Mouse (Mus musculus) lung, embryonic 16.5 days (tissue): ENCODE measurements around the gene Lhx4. TPM values are rescaled to one million over a fixed set of nuclear protein-coding genes. Genes with fewer than 3 reads are reported as not detected.

ENCODE experiments used
- ATAC-seq: fragments of 200-750 bp; cut with Nextera tagmentation; 2 replicates; pipeline ENCODE4 v1.8.0; 2017; ENCODE audit warnings: low read depth, mild to moderate bottlenecking, moderate library complexity
- H3K27ac ChIP-seq: fragments of 300-500 bp; sonication (generic); 2 replicates; pipeline ENCODE4 v1.5.1; 2014; ENCODE audit warnings: mild to moderate bottlenecking, control low read depth, low read length
- H3K27me3 ChIP-seq: fragments of 300-500 bp; sonication (generic); 2 replicates; pipeline ENCODE4 v1.6.1; 2014; ENCODE audit warnings: low read depth, low read length, mixed read lengths; ENCODE audit not compliant: control insufficient read depth, insufficient read depth
- H3K36me3 ChIP-seq: fragments of 300-500 bp; sonication (generic); 2 replicates; pipeline ENCODE4 v1.6.1; 2014; ENCODE audit warnings: low read length; ENCODE audit not compliant: control insufficient read depth, insufficient read depth
- H3K4me1 ChIP-seq: fragments of 300-500 bp; sonication (generic); replicated peaks from 2 replicates; pipeline ENCODE4 v1.6.1; 2014; ENCODE audit warnings: low read length, mixed read lengths; ENCODE audit not compliant: control insufficient read depth, insufficient read depth
- H3K4me2 ChIP-seq: fragments of 300-500 bp; sonication (generic); 2 replicates; pipeline ENCODE4 v1.6.1; 2014; ENCODE audit warnings: low read depth, low read length, control low read depth
- H3K4me3 ChIP-seq: fragments of 300-500 bp; sonication (generic); 2 replicates; pipeline ENCODE4 v1.5.1; 2014; ENCODE audit warnings: mild to moderate bottlenecking, low read length, control low read depth
- H3K9ac ChIP-seq: fragments of 300-500 bp; sonication (generic); 2 replicates; pipeline ENCODE4 v1.6.1; 2014; ENCODE audit warnings: low read length, control low read depth
- H3K9me3 ChIP-seq: fragments of 300-500 bp; sonication (generic); 2 replicates; pipeline ENCODE4 v1.6.1; 2016; ENCODE audit warnings: low read length; ENCODE audit not compliant: control insufficient read depth
- WGBS: fragments of 180-500 bp; shearing (Covaris S2); extraction: QIAGEN DNeasy Blood & Tissue Kit; methylation state at CpG from one replicate; pipeline ENCODE4 v1.1.7; 2014; 5-methylcytosine and 5-hydroxymethylcytosine counted together
- polyA plus RNA-seq: library from polyadenylated mRNA; unstranded; fragments of >200 nt; fragmentation: Nextera tagmentation; extraction: Ambion mirVana; gene quantifications from 2 replicates; pipeline ENCODE4 v1.2.1, GENCODE M21; 2015

Gene Lhx4
- polyA plus RNA-seq, 1 experiment from 2014 or later: not detected

GRCm38 (mm10) chr1:155654961-155655360 is 96.5 kb downstream of the Lhx4 start:
- WGBS: 65% methylated on average over 3 of the region's 3 CpGs
- H3K9me3 ChIP-seq: no peaks in the 10 kb centered on the region

GRCm38 (mm10) chr1:155650121-155650846 is 101.2 kb downstream of the Lhx4 start:
- no peaks in the 10 kb centered on the region for H3K9me3 ChIP-seq
- no peak overlapping the region for H3K27ac ChIP-seq
- H3K36me3 ChIP-seq: no peaks in the 10 kb centered on the region
- H3K4me1 ChIP-seq: no peaks in the 10 kb centered on the region
- no peak overlapping the region for H3K4me3 ChIP-seq
- no peak overlapping the region for H3K9ac ChIP-seq
- no peaks in the 10 kb centered on the region for H3K27me3 ChIP-seq
- ATAC-seq: peak; percentile 51; the same call in 1 of the 2 replicates
- H3K4me2 ChIP-seq: no peak overlapping the region
- 50% methylated on average over 9 of the region's 9 CpGs for WGBS

More at GRCm38 (mm10) chr1:155654961-155655360, 96.5 kb downstream of the Lhx4 start:
- Histone ChIP-seq H3K4me2 (no peak overlapping the region), H3K27me3 (no peaks in the 10 kb centered on the region), H3K36me3 (no peaks in the 10 kb centered on the region), H3K4me3 (no peak overlapping the region), H3K27ac (no peak overlapping the region), H3K4me1 (no peaks in the 10 kb centered on the region), H3K9ac (no peak overlapping the region)
- no peak for ATAC-seq

Other genes with a start within 250 kb of the Lhx4 start
- gene Acbd6, start 193.6 kb downstream of the Lhx4 start, polyA plus RNA-seq: 54.0 and 58.7 TPM in 2 replicates
- gene Qsox1, start 61.2 kb upstream of the Lhx4 start, polyA plus RNA-seq: 47.8 and 52.0 TPM in 2 replicates
- gene Cep350, start 221.6 kb upstream of the Lhx4 start, polyA plus RNA-seq: 8.4 and 9.5 TPM in 2 replicates